Mouse (Mus musculus): ENCODE measurements around the gene Golga5.
"Not testable (repeated sequence)": the region's sequence is repeated elsewhere in the genome, so short reads cannot be mapped to it uniquely, and the experiment has no call there.

Golga5 gene

GRCm38 (mm10) chr12:102445436-102445835, 23.5 kb upstream of the Golga5 start:
- no peak for DNase-seq (ENCODE audit: low spot score)

DNA sequence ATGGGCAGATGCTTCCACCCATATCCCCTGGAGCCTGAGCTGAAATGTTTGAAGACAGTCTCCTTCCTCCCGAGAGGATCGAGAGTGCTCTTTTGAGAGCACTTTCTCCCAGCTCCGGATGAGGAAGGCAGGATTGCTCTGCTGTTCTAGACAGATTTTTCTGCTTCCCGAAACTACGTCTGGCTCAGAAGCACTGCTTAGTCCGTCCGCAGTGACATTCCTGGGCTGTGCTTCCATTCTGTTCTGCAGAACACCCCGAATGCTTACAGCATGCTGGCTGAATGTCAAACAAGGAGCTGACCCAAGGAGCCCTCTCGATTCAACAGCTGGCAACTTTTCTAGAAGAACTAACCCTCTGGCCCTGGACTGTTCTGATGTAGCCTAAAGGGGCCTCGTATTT, 18.5 kb upstream of the Golga5 start:
- no peak for DNase-seq (ENCODE audit: low spot score)

- no peak for DNase-seq (ENCODE audit: low spot score)
Measured at GRCm38 (mm10) chr12:102451126-102451851, 17.6 kb upstream of the Golga5 start.

GRCm38 (mm10) chr12:102453581-102453980, 15.4 kb upstream of the Golga5 start:
- no peak for DNase-seq (ENCODE audit: low spot score)

DNA sequence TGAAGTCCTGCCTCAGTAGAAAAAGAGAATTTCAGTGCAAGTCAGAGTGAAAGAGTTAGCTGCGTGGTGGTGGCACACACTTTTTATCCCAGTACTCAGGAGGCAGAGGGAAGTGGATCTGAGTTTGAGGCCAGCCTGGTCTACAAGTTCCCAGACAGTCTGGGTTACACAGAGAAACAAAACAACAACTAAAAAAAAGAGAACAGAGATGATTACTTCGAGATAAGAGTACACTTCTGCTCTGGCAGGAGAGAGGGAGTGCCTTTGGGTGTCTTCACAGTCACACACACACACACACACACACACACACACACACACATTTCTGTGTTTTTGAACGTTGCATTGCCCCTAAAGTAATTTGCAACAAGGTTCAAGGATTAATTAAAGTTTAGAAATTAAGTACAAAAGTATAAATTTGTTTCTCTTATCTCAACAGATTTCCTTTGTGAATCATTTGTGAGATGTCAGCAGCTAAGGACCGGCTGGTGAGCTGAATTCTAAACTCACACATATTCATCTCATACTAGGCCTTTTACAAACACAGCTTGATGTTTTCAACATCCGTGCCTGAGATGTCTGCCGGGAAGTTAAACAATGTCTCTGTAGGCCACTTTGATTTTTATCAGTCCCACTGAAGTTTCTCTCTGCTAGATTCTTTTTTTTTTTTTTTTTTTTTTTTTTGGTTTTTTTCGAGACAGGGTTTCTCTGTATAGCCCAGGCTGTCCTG, 12.3 kb upstream of the Golga5 start:
- no peak for DNase-seq (ENCODE audit: low spot score)

DNA sequence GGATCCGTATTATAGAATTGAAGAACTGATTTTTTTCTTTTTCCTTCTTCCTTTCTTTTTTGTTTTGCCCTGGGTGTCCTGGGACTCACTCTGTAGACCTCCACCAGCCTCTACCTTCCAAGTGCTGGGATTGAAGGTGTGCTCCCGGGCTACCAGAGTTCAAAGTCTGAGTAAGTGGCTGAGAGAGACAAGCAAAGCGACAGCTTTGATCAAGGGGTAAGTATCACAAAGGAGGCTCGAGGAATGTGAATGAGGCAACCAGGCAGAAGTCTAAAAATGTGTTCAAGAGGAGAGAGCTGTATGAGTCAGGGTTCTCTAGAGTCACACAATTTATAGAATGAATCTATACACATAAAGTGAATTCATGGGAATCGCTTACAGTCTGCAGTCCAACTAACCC, 8.9 kb upstream of the Golga5 start:
- DNase-seq (ENCODE audit: low spot score) = no peak

DNA sequence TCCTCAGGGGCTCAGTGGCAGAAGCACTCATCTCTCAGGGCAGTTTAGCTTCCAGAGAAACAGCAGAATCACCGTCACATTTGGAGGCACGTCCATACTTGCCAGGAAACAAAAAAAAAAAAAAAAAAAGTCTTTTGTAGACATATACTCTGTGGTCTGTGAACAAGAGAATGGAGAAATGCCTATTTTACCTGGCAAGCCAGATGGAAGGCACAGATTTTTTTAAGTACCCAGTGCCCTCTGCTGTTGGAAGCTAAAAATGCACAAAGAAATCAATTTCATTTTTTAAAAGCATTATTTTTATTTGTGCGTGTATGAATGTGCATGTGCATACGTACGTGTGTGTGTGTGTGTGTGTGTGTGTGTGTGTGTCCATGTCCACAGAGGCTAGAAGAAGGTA, 7.8 kb upstream of the Golga5 start:
- no peak for DNase-seq (ENCODE audit: low spot score)

DNA sequence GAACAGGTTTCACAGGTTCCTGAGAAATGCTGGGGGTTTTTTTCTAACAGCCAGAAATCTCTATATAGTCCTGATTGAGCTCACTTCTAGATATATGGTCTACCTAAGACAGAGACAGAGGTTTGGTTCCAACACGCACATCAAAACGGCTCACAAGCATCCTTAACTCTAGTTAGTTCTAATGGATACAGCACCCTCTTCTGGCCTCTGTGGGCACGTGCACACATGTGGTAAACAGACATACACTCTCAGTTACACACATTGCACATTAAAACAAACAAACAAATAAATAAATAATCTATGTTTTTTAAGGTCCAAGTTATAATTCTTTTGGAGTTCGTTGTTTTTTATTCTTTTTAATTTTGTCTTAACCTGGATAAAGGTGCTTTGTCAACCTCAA, 4.3 kb upstream of the Golga5 start:
- DNase-seq (ENCODE audit: low spot score) = no peak

DNA sequence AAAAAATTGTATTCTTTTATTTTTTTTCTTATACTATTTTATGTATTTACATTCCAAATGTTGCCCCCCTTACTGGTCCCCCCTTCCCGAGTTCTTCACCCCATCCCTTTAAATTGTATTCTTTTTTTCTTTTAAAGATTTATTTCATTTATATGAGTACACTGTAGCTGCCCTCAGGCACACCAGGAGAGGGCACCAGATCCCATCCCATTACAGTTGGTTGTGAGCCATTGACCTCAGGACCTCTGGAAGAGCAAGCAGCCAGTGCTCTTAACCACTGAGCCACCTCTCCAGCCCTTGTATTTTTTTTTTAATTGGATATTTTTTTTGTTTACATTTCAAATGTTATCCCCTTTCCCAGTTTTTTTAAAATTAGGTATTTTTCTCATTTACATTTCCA, 799 bp upstream of the Golga5 start:
- DNase-seq (ENCODE audit: low spot score) = no peak

DNA sequence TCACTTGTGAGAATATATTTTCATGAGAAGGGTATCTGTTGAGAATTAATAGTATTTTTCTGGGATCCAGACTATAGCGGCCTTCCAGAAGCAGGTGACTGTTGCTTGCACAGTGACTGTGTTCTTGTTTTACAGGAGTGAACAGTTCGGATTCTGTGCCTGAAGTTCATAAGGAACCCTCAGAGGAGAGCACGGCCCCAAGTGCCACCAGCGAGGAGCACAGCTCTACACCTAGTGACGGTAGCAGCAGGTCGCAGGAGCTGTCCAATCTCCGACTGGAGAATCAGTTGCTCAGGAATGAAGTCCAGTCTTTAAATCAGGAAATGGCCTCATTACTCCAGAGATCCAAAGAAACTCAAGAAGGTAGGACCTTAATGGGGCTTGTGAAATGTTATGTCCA, 5.5 kb downstream of the Golga5 start:
- DNase-seq (ENCODE audit: low spot score) = no peak

- no peak for DNase-seq (ENCODE audit: low spot score)
Measured at GRCm38 (mm10) chr12:102480481-102480880, 11.5 kb downstream of the Golga5 start.

DNA sequence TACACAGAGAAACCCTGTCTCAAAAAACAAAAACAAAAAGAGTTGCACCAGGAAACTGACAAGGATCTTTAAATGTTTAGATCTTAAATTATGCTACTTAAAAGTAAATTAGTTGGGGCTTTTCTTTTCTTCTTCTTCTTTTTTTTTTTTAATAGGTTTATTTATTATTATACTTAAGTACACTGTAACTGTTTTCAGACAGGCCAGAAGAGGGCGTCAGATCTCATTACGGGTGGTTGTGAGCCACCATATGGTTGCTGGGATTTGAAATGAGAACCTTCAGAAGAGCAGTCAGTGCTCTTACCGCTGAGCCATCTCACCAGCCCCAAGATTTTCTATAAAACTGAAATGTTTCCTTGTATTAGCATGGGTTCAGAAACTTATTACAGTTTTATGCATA, 16.0 kb downstream of the Golga5 start:
- DNase-seq (ENCODE audit: low spot score) = no peak

- no peak for DNase-seq (ENCODE audit: low spot score)
Measured at GRCm38 (mm10) chr12:102491911-102492310, 23.0 kb downstream of the Golga5 start.

- not testable (repeated sequence) for DNase-seq (ENCODE audit: low spot score)
Measured at GRCm38 (mm10) chr12:102495754-102496153, 26.8 kb downstream of the Golga5 start.

GRCm38 (mm10) chr12:102497905-102498304, 29.0 kb downstream of the Golga5 start:
- no peak for DNase-seq (ENCODE audit: low spot score)

- no peak for DNase-seq (ENCODE audit: low spot score)
Measured at GRCm38 (mm10) chr12:102498726-102499125, 29.8 kb downstream of the Golga5 start.

- no peak for DNase-seq (ENCODE audit: low spot score)
Measured at GRCm38 (mm10) chr12:102499210-102499609, 30.3 kb downstream of the Golga5 start.

DNA sequence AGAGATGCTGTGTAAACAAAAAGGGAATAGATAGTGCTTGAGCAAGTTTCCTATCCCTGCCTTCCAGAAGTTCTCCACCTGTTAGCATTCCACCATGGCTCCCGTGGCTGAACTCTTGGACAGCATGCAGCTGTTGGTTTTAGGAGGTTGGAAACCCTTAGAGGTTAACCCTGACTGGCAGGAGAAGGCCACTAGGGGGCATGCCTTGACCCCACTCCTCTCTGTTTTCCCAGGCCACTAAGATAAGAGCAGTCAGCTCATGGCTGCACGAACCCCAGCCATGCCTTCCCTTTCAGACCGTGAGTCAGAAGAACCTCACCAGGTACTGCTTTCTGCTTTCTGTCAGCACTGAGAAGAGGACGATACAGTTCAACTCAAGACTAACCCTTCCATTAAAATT, 30.8 kb downstream of the Golga5 start:
- peak; percentile 13 for DNase-seq (ENCODE audit: low spot score)

GRCm38 (mm10) chr12:102501038-102501437, 32.1 kb downstream of the Golga5 start:
- DNase-seq (ENCODE audit: low spot score) = no peak

DNA sequence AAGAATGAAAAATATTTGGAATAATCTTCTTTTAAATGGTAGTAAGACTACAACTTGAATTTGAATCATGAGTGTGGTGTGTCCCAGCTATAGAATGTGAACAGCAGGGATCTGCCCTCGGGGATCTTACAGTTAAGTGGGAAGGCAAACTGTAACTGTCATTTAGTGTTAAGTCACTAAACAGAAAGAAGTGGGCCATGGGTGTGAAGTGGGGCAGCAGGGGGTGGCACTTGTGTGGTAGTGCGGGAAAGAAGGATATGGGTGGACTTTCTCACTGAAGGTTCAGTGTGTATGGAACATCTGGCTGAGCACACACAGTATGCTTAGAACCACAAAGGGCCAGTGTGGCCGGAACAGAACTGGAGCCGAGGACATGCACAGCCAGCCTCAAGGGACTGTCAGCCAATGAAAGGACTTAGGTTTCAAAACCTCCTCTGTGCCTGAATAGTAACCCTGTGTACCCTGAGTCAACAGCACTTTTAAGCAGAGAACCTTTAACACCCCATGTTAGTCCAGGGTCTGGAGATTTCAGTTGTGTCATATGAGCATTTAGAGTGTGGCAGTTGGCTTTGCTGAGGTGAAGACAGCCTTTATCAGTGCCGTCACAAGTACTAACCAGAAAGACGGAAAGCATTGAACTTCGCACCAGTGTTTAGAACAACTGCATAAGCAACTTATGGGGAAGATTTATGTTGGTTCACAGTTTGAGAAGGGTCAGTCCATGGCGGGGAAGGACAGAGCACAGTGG, 33.1 kb downstream of the Golga5 start:
- DNase-seq (ENCODE audit: low spot score) = no peak

GRCm38 (mm10) chr12:102505131-102505713, 36.3 kb downstream of the Golga5 start:
- no peak for DNase-seq (ENCODE audit: low spot score)

DNA sequence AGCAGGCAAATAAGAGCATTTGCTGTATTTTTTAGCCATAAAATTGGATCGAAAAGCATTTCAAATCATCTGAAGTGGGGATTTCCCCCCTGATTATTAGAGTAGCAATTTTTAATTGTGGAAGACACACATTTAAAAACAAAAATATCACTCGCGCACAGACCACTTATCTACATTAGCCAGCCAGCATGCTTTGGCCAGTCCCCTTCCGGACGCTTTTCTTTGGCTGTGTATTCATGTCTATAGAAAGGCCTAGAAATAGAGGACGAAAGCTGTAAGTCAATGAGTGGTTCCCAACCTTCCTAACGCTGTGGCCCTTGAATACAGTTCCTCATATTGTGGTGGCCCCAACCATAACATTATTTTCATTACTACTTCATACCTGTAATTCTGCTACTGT, 37.0 kb downstream of the Golga5 start:
- DNase-seq (ENCODE audit: low spot score) = no peak

DNA sequence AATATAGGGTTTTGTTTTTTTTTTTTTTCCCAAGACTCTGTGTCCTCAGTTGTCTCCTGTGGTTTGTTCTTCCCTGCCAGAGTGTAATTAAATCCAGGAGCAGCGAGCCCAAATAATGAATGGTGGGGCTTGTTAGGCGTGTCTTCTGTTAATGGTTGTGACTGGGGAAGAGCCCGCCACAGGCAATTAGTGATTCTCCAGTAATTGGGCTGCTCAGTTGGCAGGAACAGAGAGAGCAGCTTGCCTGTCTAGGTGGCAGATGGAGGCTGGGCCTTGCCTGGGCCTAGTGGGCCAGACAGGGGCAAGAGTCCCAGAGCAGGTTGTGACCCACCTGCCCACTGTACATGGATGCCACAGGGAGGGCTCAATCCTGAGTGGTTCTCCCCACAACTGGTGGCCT, 42.4 kb downstream of the Golga5 start:
- no peak for DNase-seq (ENCODE audit: low spot score)
